Mouse (Mus musculus): ENCODE data around the gene A830031A19Rik. TPM values are rescaled to one million over a fixed set of nuclear protein-coding genes. Genes with fewer than 3 reads are reported as not detected.

A830031A19Rik gene
- polyA plus RNA-seq, 1 experiment from 2014 or later, result not detected

DNA sequence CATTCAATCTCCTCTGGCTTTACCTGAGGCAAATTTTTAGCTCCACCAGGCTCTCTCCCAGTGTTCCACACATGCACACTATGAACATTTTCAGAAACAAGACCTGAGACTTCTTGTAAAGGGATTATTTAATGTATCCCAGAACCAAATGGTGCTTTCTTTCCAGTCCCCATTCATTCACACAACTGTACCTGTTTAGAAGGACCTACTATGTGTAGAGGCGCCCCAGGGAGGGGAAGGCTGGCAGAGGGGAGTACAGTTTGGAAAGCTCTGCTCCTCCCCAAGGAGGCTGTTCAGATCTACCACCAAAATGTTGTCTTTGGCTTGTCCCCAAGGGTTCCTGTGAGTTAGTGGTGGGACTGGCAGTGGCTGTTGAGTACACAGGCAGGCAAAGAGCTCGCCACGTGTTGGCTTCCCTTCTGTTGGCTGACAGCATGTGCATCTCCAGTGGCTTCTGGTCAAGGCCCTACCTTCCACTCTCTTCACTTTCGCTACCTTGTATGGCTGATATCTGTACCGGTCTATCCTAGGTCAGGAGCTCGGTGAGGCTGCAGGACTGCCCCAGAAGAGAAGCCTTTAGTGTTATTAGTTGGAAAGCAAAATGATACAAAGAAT lies 28.4 kb upstream of the A830031A19Rik start:
- no peak for ATAC-seq (ENCODE audit: low FRiP score, low read depth)
- no peaks in the 10 kb centered on the region for H3K36me3 ChIP-seq
- WGBS, result 88% methylated on average over 6 of the region's 6 CpGs
- H3K9me3 ChIP-seq, result no peaks in the 10 kb centered on the region
- peaks cover 61% of the 10 kb centered on the region for H3K4me1 ChIP-seq
- no peaks in the 10 kb centered on the region for H3K27me3 ChIP-seq
- no peak overlapping the region for H3K4me2 ChIP-seq (replicated peaks)
- H3K9ac ChIP-seq (replicated peaks), result no peak overlapping the region
- H3K4me3 ChIP-seq, result no peak overlapping the region
- no peak overlapping the region; the same call in 1 of the 2 replicates for H3K27ac ChIP-seq (replicated peaks)

GRCm38 (mm10) chr11:24102372-24102771 lies 27.5 kb upstream of the A830031A19Rik start:
- peaks cover 67% of the 10 kb centered on the region for H3K4me1 ChIP-seq
- 71% methylated on average over 2 of the region's 2 CpGs for WGBS
- ATAC-seq (ENCODE audit: low FRiP score, low read depth), result no peak
- H3K9ac ChIP-seq (replicated peaks), result no peak overlapping the region
- H3K27me3 ChIP-seq, result no peaks in the 10 kb centered on the region
- no peaks in the 10 kb centered on the region for H3K36me3 ChIP-seq
- no peak overlapping the region for H3K4me3 ChIP-seq
- no peaks in the 10 kb centered on the region for H3K9me3 ChIP-seq
- no peak overlapping the region for H3K27ac ChIP-seq (replicated peaks)
- no peak overlapping the region for H3K4me2 ChIP-seq (replicated peaks)

- no peak overlapping the region for H3K4me2 ChIP-seq (replicated peaks)
- peaks cover 73% of the 10 kb centered on the region for H3K4me1 ChIP-seq
- H3K27ac ChIP-seq (replicated peaks), result no peak overlapping the region
- no peak overlapping the region for H3K4me3 ChIP-seq
- no peak overlapping the region for H3K9ac ChIP-seq (replicated peaks)
- no peaks in the 10 kb centered on the region for H3K9me3 ChIP-seq
- no peak for ATAC-seq (ENCODE audit: low FRiP score, low read depth)
- H3K36me3 ChIP-seq, result no peaks in the 10 kb centered on the region
- WGBS, result 84% methylated on average over 3 of the region's 3 CpGs
- H3K27me3 ChIP-seq, result no peaks in the 10 kb centered on the region
These were observed 26.8 kb upstream of the A830031A19Rik start for GRCm38 (mm10) chr11:24101625-24102024.

- Histone ChIP-seq H3K36me3 (no peaks in the 10 kb centered on the region), H3K4me2 (replicated peaks) (no peak overlapping the region), H3K27me3 (no peaks in the 10 kb centered on the region), H3K27ac (replicated peaks) (peak overlapping the region; percentile 30; the same call in 1 of the 2 replicates), H3K9me3 (no peaks in the 10 kb centered on the region), H3K4me3 (no peak overlapping the region), H3K9ac (replicated peaks) (no peak overlapping the region), H3K4me1 (peaks cover 79% of the 10 kb centered on the region)
- WGBS, result 75% methylated on average over 4 of the region's 4 CpGs
- ATAC-seq (ENCODE audit: low FRiP score, low read depth), result peak; percentile 45; the same call in 1 of the 2 replicates
These were observed 25.7 kb upstream of the A830031A19Rik start for GRCm38 (mm10) chr11:24100449-24101070.

DNA sequence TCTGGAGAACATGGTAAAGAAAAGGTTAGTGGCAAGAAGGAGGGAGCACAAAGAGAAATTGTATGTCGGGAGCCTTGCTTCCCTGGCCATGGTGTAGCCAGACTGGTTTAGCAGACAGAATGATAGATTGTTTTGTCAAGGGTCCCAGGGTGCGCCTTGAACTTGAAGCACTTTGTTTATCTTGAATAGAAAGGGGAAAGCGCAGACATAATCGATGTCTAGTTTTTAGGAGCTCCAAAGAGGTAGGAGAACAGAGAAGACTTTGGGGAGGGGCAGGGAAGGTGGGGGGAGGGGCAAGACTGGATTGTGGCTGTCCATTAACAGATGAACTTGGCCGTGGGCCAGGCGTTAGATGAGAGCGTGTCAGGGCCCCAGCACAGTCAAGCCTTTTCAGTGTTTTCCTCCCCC lies 25.0 kb upstream of the A830031A19Rik start:
- Histone ChIP-seq H3K27ac (replicated peaks) (no peak overlapping the region; the same call in 1 of the 2 replicates), H3K4me2 (replicated peaks) (peak overlapping the region; percentile 3; the same call in 1 of the 2 replicates), H3K36me3 (no peaks in the 10 kb centered on the region), H3K4me3 (no peak overlapping the region), H3K9me3 (no peaks in the 10 kb centered on the region), H3K27me3 (no peaks in the 10 kb centered on the region), H3K4me1 (peaks cover 86% of the 10 kb centered on the region), H3K9ac (replicated peaks) (no peak overlapping the region)
- ATAC-seq (ENCODE audit: low FRiP score, low read depth), result peak; percentile 68
- 38% methylated on average over 4 of the region's 7 CpGs for WGBS

DNA sequence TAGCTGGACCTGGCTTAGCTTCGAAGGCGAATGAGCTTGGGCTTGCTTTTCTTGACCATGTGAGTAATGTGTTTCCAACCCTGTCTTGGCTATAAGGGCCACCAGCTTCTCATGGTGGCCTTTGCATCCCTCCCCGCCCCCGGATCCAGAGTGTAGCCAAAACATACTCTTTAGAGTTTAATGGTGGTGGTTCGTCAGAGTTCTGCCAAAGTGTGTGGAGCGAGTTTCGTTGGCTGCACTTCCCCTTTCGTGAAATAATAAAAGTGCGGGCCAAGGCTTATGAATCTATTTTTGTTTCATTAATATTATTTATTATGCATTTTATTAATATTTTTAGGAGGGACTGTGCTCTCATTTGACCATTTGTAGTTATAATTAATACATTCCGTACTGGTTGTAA lies 24.4 kb upstream of the A830031A19Rik start:
- Histone ChIP-seq H3K9me3 (no peaks in the 10 kb centered on the region), H3K36me3 (no peaks in the 10 kb centered on the region), H3K27me3 (no peaks in the 10 kb centered on the region), H3K9ac (replicated peaks) (no peak overlapping the region), H3K4me3 (no peak overlapping the region), H3K4me1 (peaks cover 89% of the 10 kb centered on the region), H3K27ac (replicated peaks) (no peak overlapping the region), H3K4me2 (replicated peaks) (no peak overlapping the region; the same call in 1 of the 2 replicates)
- no peak for ATAC-seq (ENCODE audit: low FRiP score, low read depth)
- WGBS, result 88% methylated on average over 10 of the region's 10 CpGs

DNA sequence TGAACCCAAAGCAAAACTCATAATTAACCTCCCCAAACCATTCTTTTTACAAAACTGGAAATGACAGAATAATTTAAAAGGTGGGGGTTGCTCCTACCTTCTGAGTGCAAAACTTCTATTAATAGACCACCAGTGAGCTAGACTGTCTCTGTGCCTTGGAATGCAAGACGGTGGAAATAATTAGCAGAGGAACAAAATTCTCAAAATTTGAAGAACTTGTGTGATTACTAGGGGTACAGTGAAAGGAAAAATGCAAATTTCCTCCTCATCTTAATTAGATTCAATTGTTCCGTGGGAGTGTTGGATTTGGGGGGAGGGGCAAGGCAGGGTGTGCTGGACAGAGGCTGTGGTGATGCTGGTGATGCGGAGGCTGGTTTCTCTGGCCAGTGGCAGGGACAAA lies 23.8 kb upstream of the A830031A19Rik start:
- H3K27me3 ChIP-seq, result no peaks in the 10 kb centered on the region
- H3K9ac ChIP-seq (replicated peaks), result no peak overlapping the region
- peak overlapping the region; percentile 3; the same call in 1 of the 2 replicates for H3K4me2 ChIP-seq (replicated peaks)
- H3K36me3 ChIP-seq, result no peaks in the 10 kb centered on the region
- ATAC-seq (ENCODE audit: low FRiP score, low read depth), result 0 out of 2 replicates have a peak, but pooled peaks have one; percentile 29
- H3K4me3 ChIP-seq, result no peak overlapping the region
- no peaks in the 10 kb centered on the region for H3K9me3 ChIP-seq
- no peak overlapping the region for H3K27ac ChIP-seq (replicated peaks)
- H3K4me1 ChIP-seq, result peaks cover 91% of the 10 kb centered on the region
- 35% methylated on average over 3 of the region's 3 CpGs for WGBS

- 82% methylated on average over 5 of the region's 5 CpGs for WGBS
- no peaks in the 10 kb centered on the region for H3K27me3 ChIP-seq
- ATAC-seq (ENCODE audit: low FRiP score, low read depth), result no peak
- H3K4me1 ChIP-seq, result peaks cover 89% of the 10 kb centered on the region
- H3K9me3 ChIP-seq, result no peaks in the 10 kb centered on the region
- no peak overlapping the region for H3K9ac ChIP-seq (replicated peaks)
- H3K4me2 ChIP-seq (replicated peaks), result no peak overlapping the region
- H3K4me3 ChIP-seq, result no peak overlapping the region
- no peak overlapping the region for H3K27ac ChIP-seq (replicated peaks)
- no peaks in the 10 kb centered on the region for H3K36me3 ChIP-seq
These were observed 23.2 kb upstream of the A830031A19Rik start for GRCm38 (mm10) chr11:24098069-24098468.

GRCm38 (mm10) chr11:24097026-24097425 lies 22.2 kb upstream of the A830031A19Rik start:
- Histone ChIP-seq H3K27ac (replicated peaks) (peak overlapping the region; percentile 39; the same call in 1 of the 2 replicates), H3K9ac (replicated peaks) (no peak overlapping the region), H3K4me3 (no peak overlapping the region), H3K4me1 (peaks cover 86% of the 10 kb centered on the region), H3K36me3 (no peaks in the 10 kb centered on the region), H3K9me3 (no peaks in the 10 kb centered on the region), H3K27me3 (no peaks in the 10 kb centered on the region), H3K4me2 (replicated peaks) (0 out of 2 replicates have a peak overlapping the region, but pooled peaks have one; percentile 4)
- 34% methylated on average over 6 of the region's 6 CpGs for WGBS
- ATAC-seq (ENCODE audit: low FRiP score, low read depth), result no peak

GRCm38 (mm10) chr11:24096483-24096882 lies 21.6 kb upstream of the A830031A19Rik start:
- Histone ChIP-seq H3K9ac (replicated peaks) (no peak overlapping the region), H3K27ac (replicated peaks) (peak overlapping the region; percentile 39), H3K9me3 (no peaks in the 10 kb centered on the region), H3K4me1 (peaks cover 85% of the 10 kb centered on the region), H3K27me3 (no peaks in the 10 kb centered on the region), H3K36me3 (no peaks in the 10 kb centered on the region), H3K4me2 (replicated peaks) (no peak overlapping the region; the same call in 1 of the 2 replicates), H3K4me3 (no peak overlapping the region)
- ATAC-seq (ENCODE audit: low FRiP score, low read depth), result no peak
- WGBS, result 53% methylated on average over 6 of the region's 6 CpGs

- no peaks in the 10 kb centered on the region for H3K9me3 ChIP-seq
- no peak for ATAC-seq (ENCODE audit: low FRiP score, low read depth)
- H3K4me1 ChIP-seq, result peaks cover 86% of the 10 kb centered on the region
- no peak overlapping the region for H3K9ac ChIP-seq (replicated peaks)
- peak overlapping the region; percentile 39; the same call in 1 of the 2 replicates for H3K27ac ChIP-seq (replicated peaks)
- no peaks in the 10 kb centered on the region for H3K27me3 ChIP-seq
- no peak overlapping the region for H3K4me3 ChIP-seq
- 69% methylated on average over 7 of the region's 7 CpGs for WGBS
- no peak overlapping the region for H3K4me2 ChIP-seq (replicated peaks)
- no peaks in the 10 kb centered on the region for H3K36me3 ChIP-seq
These were observed 21.0 kb upstream of the A830031A19Rik start for GRCm38 (mm10) chr11:24095656-24096353.

GRCm38 (mm10) chr11:24095236-24095635 lies 20.4 kb upstream of the A830031A19Rik start:
- Histone ChIP-seq H3K4me2 (replicated peaks) (peak overlapping the region; percentile 14; the same call in 1 of the 2 replicates), H3K4me3 (no peak overlapping the region), H3K27ac (replicated peaks) (peak overlapping the region; percentile 49; the same call in 1 of the 2 replicates), H3K36me3 (peaks cover 2% of the 10 kb centered on the region; the same call in 1 of the 2 replicates), H3K9me3 (no peaks in the 10 kb centered on the region), H3K27me3 (no peaks in the 10 kb centered on the region), H3K4me1 (peaks cover 83% of the 10 kb centered on the region), H3K9ac (replicated peaks) (no peak overlapping the region)
- 52% methylated on average over 9 of the region's 9 CpGs for WGBS
- no peak for ATAC-seq (ENCODE audit: low FRiP score, low read depth)
